Mouse (Mus musculus) layer of hippocampus, postnatal 14 days (tissue): ENCODE data around the gene C1galt1. TPM values are rescaled to one million over a fixed set of nuclear protein-coding genes. Genes with fewer than 3 reads are reported as not detected.
A peak's percentile ranks its signal among the peaks of the same experiment; 100 is the strongest.

ENCODE experiments used
- DNase-seq, 2 experiments: peaks; one replicate each; pipeline ENCODE4 v3.0.0; 2021 to 2022; ENCODE audit warnings: low spot score in 2 of 2, mixed read lengths in 1 of 2
- long read RNA-seq, 2 experiments: library from polyadenylated mRNA; stranded (forward); transcript quantifications; one replicate each; pipeline ENCODE4 v2.0.0; 2021
- total RNA-seq, 2 experiments: library from RNA; stranded (reverse); gene quantifications; 2 replicates each; pipeline ENCODE4 v1.2.3; 2021

Gene C1galt1
- 10 to 100 TPM; 11.9 to 12.1 TPM for total RNA-seq
- long read RNA-seq, experiment 1, full-length matches to known transcripts, result 1 of 3 reads
- long read RNA-seq, experiment 1, partial matches to known transcripts, result 0 of 3 reads
- long read RNA-seq, experiment 1, other reads (novel, unspliced or antisense), result 2 of 3 reads
- long read RNA-seq, experiment 2, full-length matches to known transcripts, result 3 of 7 reads
- long read RNA-seq, experiment 2, partial matches to known transcripts, result 0 of 7 reads
- long read RNA-seq, experiment 2, other reads (novel, unspliced or antisense), result 4 of 7 reads

DNA sequence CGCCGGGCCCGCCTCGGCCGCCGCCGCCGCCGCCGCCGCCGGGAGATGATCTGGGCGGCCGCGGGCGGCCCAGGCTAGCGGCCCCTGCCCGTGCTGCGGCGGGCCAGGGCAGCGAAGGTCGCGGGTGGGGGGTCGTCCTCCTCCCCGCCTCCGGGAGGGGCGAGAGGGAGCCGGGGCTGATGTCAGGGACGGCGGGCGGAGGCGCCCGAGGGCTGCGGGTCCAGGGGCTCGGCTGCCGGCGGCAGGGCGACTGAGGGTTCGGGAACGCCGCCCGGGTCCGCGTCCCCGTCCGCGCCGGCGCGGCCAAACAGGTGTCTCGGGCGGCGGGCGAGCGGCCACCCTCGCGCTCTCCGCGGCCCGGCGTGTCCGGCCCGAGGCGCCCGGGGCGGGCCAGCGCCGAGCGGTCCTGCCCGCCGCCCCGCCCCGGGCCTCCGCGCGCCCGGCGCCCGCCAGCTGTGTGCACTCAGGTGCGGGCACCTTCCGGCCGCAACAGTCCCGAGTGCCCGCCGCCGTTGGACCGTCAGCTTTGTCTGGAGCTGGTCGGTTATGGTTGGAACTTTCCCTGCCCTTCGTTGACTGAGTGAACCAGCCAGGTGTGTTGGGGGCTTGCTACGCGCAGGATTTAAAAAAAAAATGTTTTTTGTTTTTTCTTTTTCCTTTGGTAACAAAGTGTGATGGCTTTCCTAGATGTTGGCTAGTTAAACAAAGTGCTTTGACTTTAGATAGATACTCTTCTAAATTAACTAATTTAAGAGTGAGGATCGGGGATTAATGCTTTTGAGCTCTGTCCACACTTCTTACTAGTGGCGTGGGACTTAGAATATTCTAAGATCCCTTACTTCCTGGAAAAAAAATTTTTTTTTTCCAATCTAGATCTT is at the start of gene C1galt1:
Gene C1galt1, plus strand, starts transcription at position 41 of the 878 bp plus-strand sequence.
- no peak for DNase-seq

DNA sequence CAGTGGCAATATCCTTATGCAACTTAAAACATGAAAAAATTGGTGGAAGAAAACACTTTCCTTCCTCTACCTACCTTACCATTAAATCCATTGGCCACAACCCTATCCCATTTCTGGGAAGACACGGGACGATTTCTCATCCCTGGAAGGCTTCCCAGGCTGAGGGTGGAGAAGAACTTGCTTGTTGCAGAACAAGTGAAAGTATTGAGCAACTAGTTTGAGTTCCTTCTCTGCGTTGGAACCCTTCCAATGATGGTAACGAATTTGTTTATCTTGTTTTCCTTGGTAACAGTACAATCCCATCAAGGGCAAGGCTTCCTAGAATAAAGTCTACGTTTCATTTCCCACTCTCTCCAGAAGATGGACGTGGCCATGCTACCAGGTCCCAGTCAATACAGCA is 44.7 kb upstream of the C1galt1 start:
- no peak for DNase-seq

- DNase-seq, result no peak
Measured at GRCm38 (mm10) chr6:7803765-7804542, 40.7 kb upstream of the C1galt1 start.

DNA sequence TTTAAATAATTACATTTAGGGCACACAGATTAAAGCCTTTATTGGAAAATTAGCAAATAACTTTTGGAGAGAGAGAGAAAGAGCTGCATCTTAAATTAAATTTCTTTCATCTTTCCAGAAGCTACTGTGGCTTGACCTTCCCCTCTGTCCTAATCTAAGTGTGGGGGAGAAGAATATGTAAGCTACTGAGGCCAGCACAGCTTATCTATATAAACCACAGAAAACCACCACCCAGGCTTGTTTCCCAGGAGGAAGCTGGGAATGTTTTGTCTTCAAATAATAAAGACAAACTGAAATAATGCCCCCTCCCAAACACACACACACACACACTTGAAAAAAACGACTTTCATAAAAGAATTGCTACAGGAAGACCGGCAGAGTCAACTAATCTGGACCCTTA is 30.5 kb upstream of the C1galt1 start:
- DNase-seq, result no peak

- no peak for DNase-seq
Measured at GRCm38 (mm10) chr6:7816233-7816632, 28.4 kb upstream of the C1galt1 start.

DNA sequence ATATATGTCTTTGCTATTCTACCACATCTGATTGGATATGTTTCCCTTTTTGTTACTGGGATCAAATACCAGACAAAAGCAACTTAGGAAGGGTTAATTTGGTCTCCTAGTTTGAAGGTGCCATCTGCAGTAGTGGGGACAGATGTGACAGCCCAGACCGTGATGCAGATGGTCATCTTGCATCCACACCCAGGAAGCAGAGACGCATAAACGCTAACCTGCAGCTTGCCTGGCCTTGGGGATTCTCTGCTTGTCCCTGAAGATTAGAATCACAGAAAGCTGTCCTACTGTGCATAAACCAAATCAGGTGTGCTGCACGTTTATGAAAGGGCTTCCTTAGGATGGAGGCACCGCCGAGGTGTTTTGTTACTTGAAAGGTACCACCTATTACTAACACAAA is 22.0 kb upstream of the C1galt1 start:
- DNase-seq, result no peak

DNA sequence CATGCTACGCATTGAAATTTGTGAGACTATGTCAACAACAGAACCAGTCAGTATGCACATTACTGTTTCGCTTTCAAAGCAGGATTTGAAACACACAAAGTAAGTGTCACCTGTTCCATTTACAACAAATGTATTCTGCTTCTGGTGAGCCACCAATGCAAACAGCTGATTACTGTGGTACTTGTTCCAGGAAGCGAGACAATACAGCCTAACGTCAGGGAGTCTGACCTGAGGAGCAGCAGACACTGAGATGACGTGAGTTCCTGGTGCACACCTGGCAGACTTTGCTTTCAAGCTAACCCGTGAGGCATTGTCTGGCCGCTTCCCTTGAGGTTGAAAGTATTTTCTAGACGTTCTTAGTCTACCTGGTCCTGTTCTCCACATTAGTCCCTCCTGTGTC is 13.8 kb upstream of the C1galt1 start:
- DNase-seq, result no peak

DNA sequence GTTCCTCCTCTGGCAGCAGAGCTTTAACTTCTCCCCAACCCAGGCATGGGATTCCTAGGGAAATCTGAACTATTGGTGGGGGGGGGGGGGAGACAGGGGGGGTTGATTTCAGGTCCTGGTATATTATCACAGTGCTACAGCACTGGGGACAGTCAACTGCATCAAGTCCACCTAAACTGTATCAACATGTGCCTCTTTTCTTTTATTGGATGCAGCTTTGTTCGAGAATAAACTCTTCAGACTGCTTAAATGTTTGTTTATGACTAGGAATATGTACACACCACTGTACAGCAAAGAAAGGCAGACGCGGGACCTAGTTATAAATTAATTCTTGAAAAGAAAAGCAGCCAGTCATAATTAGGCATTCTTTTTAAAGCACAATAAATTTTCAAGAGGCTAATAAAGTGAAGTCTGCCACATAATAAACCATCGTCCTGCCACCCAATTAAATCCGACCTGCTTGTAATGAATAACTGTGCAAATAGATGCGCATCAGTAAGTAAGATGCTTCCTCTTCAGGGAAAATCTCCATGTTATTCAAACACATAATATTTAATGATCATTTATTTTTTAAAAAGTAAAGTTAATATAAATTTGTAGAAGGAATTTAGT is 12.0 kb upstream of the C1galt1 start:
- no peak for DNase-seq

DNA sequence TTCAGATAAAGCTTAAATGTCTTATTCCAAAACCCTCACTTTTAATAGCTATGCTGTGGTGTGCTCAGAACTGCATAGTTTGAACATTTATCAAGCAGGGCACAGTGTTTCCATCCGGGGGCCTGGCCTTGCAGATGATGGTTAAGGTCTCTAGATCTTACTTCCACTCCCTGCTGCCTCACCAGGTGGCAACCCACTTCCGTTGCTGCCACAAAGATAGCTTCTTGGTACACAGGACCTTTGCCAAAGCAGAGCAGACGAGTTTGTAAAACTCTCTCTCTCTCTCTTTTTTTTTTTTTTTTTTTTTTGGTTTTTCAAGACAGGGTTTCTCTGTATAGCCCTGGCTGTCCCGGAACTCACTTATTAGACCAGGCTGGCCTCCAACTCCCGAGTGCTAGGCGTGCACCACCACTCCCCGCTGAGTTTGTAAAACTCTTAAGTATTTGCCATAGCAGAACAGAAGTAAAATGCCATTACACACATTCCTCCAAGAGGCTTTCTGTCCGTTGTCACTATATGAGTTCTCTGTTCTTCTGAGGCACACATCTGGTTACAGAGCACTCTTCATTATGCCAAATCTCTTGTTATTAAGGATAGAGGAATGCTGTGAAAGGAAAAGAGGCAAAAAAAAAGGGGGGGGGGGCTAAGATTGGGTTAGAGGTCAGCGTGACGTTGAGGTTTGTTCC is 773 bp upstream of the C1galt1 start:
- DNase-seq, result no peak

- DNase-seq, result peak; percentile 94 to 97
Measured at GRCm38 (mm10) chr6:7844412-7844801, 235 bp upstream of the C1galt1 start.

GRCm38 (mm10) chr6:7845680-7846017 is 1.0 kb downstream of the C1galt1 start:
- no peak for DNase-seq

- no peak for DNase-seq
Measured at GRCm38 (mm10) chr6:7846726-7847439, 2.2 kb downstream of the C1galt1 start.

DNA sequence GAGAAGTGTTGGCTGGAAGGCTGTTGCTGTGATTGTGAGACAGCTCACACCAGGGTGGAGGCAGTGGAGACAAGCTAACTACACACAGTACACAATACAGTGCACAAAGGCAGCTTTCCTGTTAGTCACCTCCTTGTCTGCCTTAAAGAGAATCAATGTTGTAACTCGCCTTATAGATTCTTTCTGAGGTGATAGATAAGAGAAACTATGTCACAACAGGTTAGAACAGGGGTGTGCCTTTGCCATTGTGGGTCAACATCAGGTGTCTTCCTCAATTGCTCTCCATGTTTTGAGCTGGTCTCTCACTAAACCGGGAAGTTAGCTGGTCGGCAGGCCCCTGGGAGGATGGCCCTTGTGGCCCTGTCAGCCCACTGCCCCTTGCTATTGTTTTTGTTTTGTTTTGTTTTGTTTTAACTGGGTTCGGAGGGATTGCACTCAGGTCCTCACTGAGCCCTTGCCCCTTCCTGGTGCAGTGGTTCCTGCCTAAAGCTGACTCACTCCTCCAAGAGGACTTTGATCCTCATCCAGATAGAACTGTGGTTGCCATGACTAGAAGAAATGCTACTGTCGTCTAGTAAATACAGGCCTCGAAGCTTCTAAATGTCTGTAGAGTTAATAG is 3.4 kb downstream of the C1galt1 start:
- no peak for DNase-seq

DNA sequence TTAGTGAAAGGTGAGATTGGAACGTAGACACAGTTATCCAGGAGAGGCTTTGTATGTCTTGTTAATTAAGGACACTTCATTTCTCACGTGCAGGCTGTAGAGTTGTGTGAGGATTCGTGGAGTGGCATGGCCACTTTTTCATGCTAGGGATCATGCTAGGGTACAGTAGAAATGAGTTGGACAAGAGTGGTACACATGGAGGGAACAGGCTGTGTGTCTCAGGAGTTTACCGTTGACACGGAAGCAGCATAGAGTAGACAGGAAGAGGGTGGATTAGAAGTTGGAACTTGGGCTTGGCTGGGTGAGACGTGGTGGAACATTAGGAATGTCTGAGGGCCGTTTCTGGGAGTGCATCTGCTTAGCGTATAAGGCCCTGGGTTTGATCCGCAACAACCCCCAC is 4.1 kb downstream of the C1galt1 start:
- no peak for DNase-seq

DNA sequence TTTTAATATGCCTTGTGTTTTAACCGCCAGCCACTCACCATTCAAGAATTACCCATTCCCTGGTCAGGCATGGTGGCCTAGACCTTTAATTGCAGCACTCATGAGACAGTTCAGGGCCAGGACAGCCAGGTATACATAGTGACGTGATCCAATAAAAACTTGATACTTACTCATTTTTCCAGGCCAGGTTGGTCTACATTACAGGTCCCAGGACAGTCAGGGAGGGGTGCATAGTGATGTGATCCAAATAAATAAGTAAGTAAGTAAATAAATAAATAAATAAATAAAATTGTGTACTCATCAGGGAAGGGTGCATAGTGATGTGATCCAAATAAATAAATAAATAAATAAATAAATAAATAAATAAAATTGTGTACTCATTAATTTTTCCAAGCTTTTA is 6.4 kb downstream of the C1galt1 start:
- DNase-seq, result no peak

- DNase-seq, result no peak
Measured at GRCm38 (mm10) chr6:7852919-7853318, 8.3 kb downstream of the C1galt1 start.

DNA sequence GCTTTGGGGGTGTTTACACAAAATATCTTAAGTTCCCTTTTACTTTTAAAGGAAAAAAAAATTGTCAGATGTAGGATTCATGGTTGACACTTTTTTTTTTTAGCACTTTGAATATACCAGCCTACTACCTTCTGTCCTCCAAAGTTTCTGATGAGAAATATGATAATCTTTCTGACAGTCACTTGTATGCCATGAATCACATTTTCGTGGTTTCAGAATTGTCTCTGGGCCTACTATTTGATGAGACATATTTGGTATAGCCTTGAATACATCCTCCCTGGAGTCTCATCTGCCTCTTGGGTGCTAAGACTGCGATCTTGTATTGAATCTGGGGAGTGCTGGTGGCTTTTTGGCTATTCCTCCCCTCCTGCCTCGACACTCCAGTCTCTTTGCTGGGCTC is 8.8 kb downstream of the C1galt1 start:
- DNase-seq, result no peak

DNA sequence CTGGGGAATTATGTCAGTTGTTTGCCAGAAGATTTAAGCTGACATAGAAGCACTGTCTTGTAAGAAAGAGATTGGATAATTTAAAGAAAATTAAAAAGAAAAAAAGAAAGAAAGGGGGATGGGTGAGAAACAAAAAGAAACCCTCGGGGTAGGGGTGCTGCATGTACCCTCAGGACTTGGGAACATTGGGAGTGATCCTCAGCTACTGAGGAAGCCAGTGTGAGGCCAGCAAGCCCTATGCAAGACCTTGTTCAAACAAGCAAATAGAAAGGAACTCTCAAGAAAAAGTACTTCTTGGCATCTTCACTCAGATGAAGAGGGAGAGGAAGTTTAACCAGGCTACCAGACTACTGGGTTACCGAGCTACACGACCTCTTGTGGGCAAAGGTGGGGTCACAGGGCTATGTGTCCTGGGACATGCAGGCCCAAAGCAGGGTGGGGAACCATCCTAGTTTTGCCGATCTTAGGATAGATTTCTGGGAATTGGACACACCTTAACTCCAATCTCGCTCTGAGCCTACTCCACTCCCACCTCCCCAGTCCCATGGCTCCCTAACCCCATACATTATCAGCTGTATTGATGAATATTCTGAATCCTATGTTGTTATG is 12.1 kb downstream of the C1galt1 start:
- DNase-seq, result no peak
